Mouse (Mus musculus) limb, embryonic 13.5 days (tissue): ENCODE data around the gene Bri3bp. TPM values are rescaled to one million over a fixed set of nuclear protein-coding genes. Genes with fewer than 3 reads are reported as not detected.
A peak's percentile ranks its signal among the peaks of the same experiment; 100 is the strongest.
"Not testable (repeated sequence)": the region's sequence is repeated elsewhere in the genome, so short reads cannot be mapped to it uniquely, and the experiment has no call there.

Experiments
- ATAC-seq: fragments of 200-750 bp; cut with Nextera tagmentation; 2 replicates; pipeline ENCODE4 v1.8.0; 2017; ENCODE audit warnings: low read depth, moderate number of reproducible peaks, moderate TSS enrichment; ENCODE audit not compliant: low FRiP score
- H3K27ac ChIP-seq: fragments of 300-500 bp; sonication (generic); 2 replicates; pipeline ENCODE4 v1.5.1; 2015; ENCODE audit warnings: inconsistent platforms, mild to moderate bottlenecking, moderate library complexity
- H3K27me3 ChIP-seq: fragments of 300-500 bp; sonication (generic); 2 replicates; pipeline ENCODE4 v1.6.1; 2015; ENCODE audit warnings: mild to moderate bottlenecking, inconsistent platforms
- H3K36me3 ChIP-seq: fragments of 300-500 bp; sonication (generic); 2 replicates; pipeline ENCODE4 v1.6.1; 2015; ENCODE audit warnings: inconsistent platforms, mild to moderate bottlenecking, moderate library complexity
- H3K4me1 ChIP-seq: fragments of 300-500 bp; sonication (generic); 2 replicates; pipeline ENCODE4 v1.6.1; 2015; ENCODE audit warnings: inconsistent platforms
- H3K4me2 ChIP-seq: fragments of 300-500 bp; sonication (generic); replicated peaks from 2 replicates; pipeline ENCODE4 v1.6.1; 2015; ENCODE audit warnings: inconsistent platforms, mild to moderate bottlenecking, moderate library complexity
- H3K4me3 ChIP-seq: fragments of 300-500 bp; sonication (generic); 2 replicates; pipeline ENCODE4 v1.5.1; 2015; ENCODE audit warnings: moderate library complexity, mild to moderate bottlenecking, inconsistent platforms
- H3K9ac ChIP-seq: fragments of 300-500 bp; sonication (generic); 2 replicates; pipeline ENCODE4 v1.6.1; 2015; ENCODE audit warnings: mild to moderate bottlenecking, inconsistent platforms
- H3K9me3 ChIP-seq: fragments of 300-500 bp; sonication (generic); 2 replicates; pipeline ENCODE4 v1.6.1; 2016; ENCODE audit warnings: inconsistent platforms
- WGBS: fragments of 180-500 bp; shearing (Covaris S2); methylation state at CpG from one replicate; pipeline ENCODE4 v1.1.7; 2015; 5-methylcytosine and 5-hydroxymethylcytosine counted together
- polyA plus RNA-seq: library from polyadenylated mRNA; unstranded; fragments of >200 nt; fragmentation: Nextera tagmentation; extraction: Ambion mirVana; gene quantifications from 2 replicates; pipeline ENCODE4 v1.2.1, GENCODE M21; 2015

The Bri3bp gene
- polyA plus RNA-seq, 1 experiment from 2014 or later, result 38.1 TPM

- Histone ChIP-seq H3K4me2 (no peak overlapping the region), H3K4me3 (no peak overlapping the region), H3K9ac (no peak overlapping the region), H3K9me3 (no peaks in the 10 kb centered on the region), H3K27me3 (no peaks in the 10 kb centered on the region), H3K36me3 (peaks cover 42% of the 10 kb centered on the region), H3K27ac (no peak overlapping the region), H3K4me1 (peaks cover 17% of the 10 kb centered on the region)
- no peak for ATAC-seq
- 62% methylated on average over 5 of the region's 5 CpGs for WGBS
Measured at GRCm38 (mm10) chr5:125411972-125412530, 29.3 kb upstream of the Bri3bp start.

DNA sequence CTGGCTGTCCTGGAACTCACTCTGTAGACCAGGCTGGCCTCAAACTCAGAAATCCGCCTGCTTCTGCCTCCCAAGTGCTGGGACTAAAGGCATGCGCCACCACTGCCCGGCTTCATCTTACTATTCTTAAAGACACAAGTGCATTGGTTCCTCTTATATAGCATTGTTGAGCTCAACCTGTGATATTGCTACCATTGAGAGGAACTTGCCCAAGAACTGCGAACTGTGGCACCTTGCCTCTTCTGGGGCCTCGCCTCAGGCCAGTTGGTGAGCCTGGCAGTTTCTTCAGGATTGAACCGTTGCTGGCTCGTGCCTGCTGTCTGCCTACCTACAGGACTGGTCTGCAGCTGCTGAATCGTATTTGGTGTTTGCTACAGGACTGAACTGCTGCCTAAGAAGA lies 28.8 kb upstream of the Bri3bp start:
- not testable (repeated sequence) for H3K27ac ChIP-seq

GRCm38 (mm10) chr5:125413763-125414162 lies 27.6 kb upstream of the Bri3bp start:
- no peaks in the 10 kb centered on the region for H3K27me3 ChIP-seq
- H3K9ac ChIP-seq, result no peak overlapping the region
- no peak overlapping the region for H3K4me3 ChIP-seq
- no peaks in the 10 kb centered on the region for H3K9me3 ChIP-seq
- no peak for ATAC-seq
- no peak overlapping the region for H3K27ac ChIP-seq
- H3K36me3 ChIP-seq, result peaks cover 59% of the 10 kb centered on the region
- peaks cover 9% of the 10 kb centered on the region for H3K4me1 ChIP-seq
- H3K4me2 ChIP-seq, result no peak overlapping the region
- WGBS, result 82% methylated on average over 4 of the region's 4 CpGs

More for the DNA sequence above, 28.8 kb upstream of the Bri3bp start:
- H3K9ac ChIP-seq, H3K4me2 ChIP-seq, H3K27me3 ChIP-seq, H3K4me3 ChIP-seq, H3K9me3 ChIP-seq, ATAC-seq: not testable (repeated sequence)
- peaks cover 12% of the 10 kb centered on the region for H3K4me1 ChIP-seq
- H3K36me3 ChIP-seq, result peaks cover 47% of the 10 kb centered on the region
- 93% methylated on average over 8 of the region's 8 CpGs for WGBS

GRCm38 (mm10) chr5:125416183-125416582 lies 25.2 kb upstream of the Bri3bp start:
- H3K4me1 ChIP-seq, result no peaks in the 10 kb centered on the region
- H3K9ac ChIP-seq, result no peak overlapping the region
- H3K4me2 ChIP-seq, result no peak overlapping the region
- peaks cover 83% of the 10 kb centered on the region for H3K36me3 ChIP-seq
- ATAC-seq, result no peak
- H3K27me3 ChIP-seq, result no peaks in the 10 kb centered on the region
- no peak overlapping the region for H3K4me3 ChIP-seq
- no peak overlapping the region for H3K27ac ChIP-seq
- H3K9me3 ChIP-seq, result no peaks in the 10 kb centered on the region
- WGBS, result 91% methylated on average over 8 of the region's 8 CpGs

DNA sequence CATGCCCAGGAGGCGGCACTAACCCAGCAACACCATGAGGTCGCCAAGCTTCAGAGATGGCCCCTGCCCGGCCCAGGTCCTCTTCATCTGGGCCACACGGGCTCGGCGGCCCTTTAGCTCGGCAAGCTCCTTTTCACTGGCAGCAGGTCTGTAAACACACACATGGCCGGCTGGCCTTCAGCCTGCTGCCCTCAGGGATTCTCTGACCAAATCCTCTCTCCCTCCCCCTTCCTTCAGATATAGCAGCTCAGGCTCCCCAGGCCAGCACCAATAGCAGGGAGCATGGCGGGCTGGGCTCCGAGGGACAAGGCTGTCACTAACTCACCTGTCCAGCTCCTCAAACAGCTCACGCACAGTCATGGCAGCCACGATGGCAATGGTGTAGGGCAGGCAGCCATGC lies 22.7 kb upstream of the Bri3bp start:
- no peak overlapping the region for H3K9ac ChIP-seq

DNA sequence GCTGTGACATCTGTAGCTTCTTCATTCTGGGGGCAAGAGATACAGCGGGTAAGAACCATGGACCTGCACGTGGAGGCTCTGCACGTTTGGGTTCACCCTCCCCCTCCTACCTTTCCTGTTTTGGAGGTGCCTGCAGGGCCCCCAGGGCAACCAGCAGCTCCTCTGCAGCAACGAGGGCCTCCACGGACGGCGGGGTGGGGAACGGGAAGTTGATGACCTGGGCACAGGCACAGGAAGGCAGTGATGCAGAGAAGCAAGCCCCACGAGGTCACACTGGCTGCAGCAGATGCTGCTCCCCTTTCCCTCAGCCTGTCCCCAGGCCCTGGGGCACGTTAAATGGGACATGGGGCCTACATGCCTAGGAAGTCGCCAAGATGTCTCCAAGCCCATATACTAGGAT lies 22.2 kb upstream of the Bri3bp start:
- Histone ChIP-seq H3K36me3 (peaks cover 99% of the 10 kb centered on the region), H3K4me2 (no peak overlapping the region), H3K9me3 (no peaks in the 10 kb centered on the region), H3K27me3 (no peaks in the 10 kb centered on the region), H3K4me1 (no peaks in the 10 kb centered on the region), H3K9ac (no peak overlapping the region), H3K4me3 (no peak overlapping the region), H3K27ac (no peak overlapping the region)
- ATAC-seq, result no peak
- WGBS, result 77% methylated on average over 11 of the region's 11 CpGs

More for the DNA sequence above, 22.7 kb upstream of the Bri3bp start:
- H3K36me3 ChIP-seq, result peaks cover 99% of the 10 kb centered on the region
- H3K27me3 ChIP-seq, result no peaks in the 10 kb centered on the region
- no peak for ATAC-seq
- no peaks in the 10 kb centered on the region for H3K4me1 ChIP-seq
- 89% methylated on average over 12 of the region's 12 CpGs for WGBS
- H3K9me3 ChIP-seq, result no peaks in the 10 kb centered on the region
- no peak overlapping the region for H3K4me2 ChIP-seq
- H3K27ac ChIP-seq, result no peak overlapping the region
- no peak overlapping the region for H3K4me3 ChIP-seq

- Histone ChIP-seq H3K27me3 (no peaks in the 10 kb centered on the region), H3K4me3 (no peak overlapping the region), H3K36me3 (peaks cover 100% of the 10 kb centered on the region), H3K4me1 (no peaks in the 10 kb centered on the region), H3K9ac (no peak overlapping the region), H3K4me2 (no peak overlapping the region), H3K9me3 (no peaks in the 10 kb centered on the region), H3K27ac (no peak overlapping the region)
- WGBS, result 92% methylated on average over 10 of the region's 10 CpGs
- ATAC-seq, result no peak
Measured at GRCm38 (mm10) chr5:125425698-125426276, 15.6 kb upstream of the Bri3bp start.

GRCm38 (mm10) chr5:125426343-125426742 lies 15.0 kb upstream of the Bri3bp start:
- WGBS, result 94% methylated on average over 10 of the region's 10 CpGs

DNA sequence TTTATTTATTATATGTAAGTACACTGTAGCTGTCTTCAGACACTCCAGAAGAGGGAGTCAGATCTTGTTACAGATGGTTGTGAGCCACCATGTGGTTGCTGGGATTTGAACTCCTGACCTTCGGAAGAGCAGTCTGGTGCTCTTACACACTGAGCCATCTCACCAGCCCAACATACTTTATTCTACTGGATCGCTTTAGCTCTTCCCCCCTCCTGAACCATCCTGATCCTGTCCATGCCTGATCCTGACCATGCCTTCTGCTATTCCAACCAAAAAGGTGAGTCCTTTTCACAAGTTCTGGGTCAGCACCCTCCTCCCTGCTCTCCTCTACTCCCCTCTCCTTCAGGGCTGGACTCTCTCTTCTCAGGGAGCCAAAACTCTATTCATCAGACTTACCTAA lies 9.0 kb upstream of the Bri3bp start:
- H3K27ac ChIP-seq, H3K9me3 ChIP-seq, H3K27me3 ChIP-seq, ATAC-seq, H3K9ac ChIP-seq: not testable (repeated sequence)
- H3K4me2 ChIP-seq, result peak overlapping the region; percentile 91
- H3K4me3 ChIP-seq, result 0 out of 2 replicates have a peak overlapping the region, but pooled peaks have one; percentile 87
- WGBS, result 89% methylated on average over 2 of the region's 2 CpGs
- H3K4me1 ChIP-seq, result peaks cover 12% of the 10 kb centered on the region
- H3K36me3 ChIP-seq, result peaks cover 47% of the 10 kb centered on the region

More at GRCm38 (mm10) chr5:125426343-125426742, 15.0 kb upstream of the Bri3bp start:
- H3K4me2 ChIP-seq, result no peak overlapping the region
- H3K9me3 ChIP-seq, result no peaks in the 10 kb centered on the region
- H3K4me3 ChIP-seq, result no peak overlapping the region
- no peaks in the 10 kb centered on the region for H3K4me1 ChIP-seq
- H3K9ac ChIP-seq, result no peak overlapping the region
- no peak for ATAC-seq
- H3K27ac ChIP-seq, result no peak overlapping the region
- H3K36me3 ChIP-seq, result peaks cover 100% of the 10 kb centered on the region
- no peaks in the 10 kb centered on the region for H3K27me3 ChIP-seq

- Histone ChIP-seq H3K4me1 (peaks cover 12% of the 10 kb centered on the region), H3K27me3 (no peaks in the 10 kb centered on the region), H3K27ac (no peak within 1 kb of the TSS), H3K4me2 (peak within 1 kb of the TSS; percentile 91), H3K9ac (peak within 1 kb of the TSS; percentile 91), H3K36me3 (peaks cover 32% of the 10 kb centered on the region), H3K9me3 (no peaks in the 10 kb centered on the region), H3K4me3 (peak within 1 kb of the TSS; percentile 87)
- ATAC-seq, result peak; percentile 98
- WGBS, result under 1% methylated on average over 46 of the region's 46 CpGs
Measured at GRCm38 (mm10) chr5:125433793-125434337, 7.5 kb upstream of the Bri3bp start, which contains the start of gene Dhx37. Dhx37 (minus strand) TSS chr5:125434121.

GRCm38 (mm10) chr5:125434347-125434746 lies 7.0 kb upstream of the Bri3bp start:
- not testable (repeated sequence) for H3K9ac ChIP-seq, H3K27ac ChIP-seq, H3K27me3 ChIP-seq, ATAC-seq, H3K9me3 ChIP-seq
- WGBS, result 51% methylated on average over 15 of the region's 15 CpGs
- peak overlapping the region; percentile 87 for H3K4me3 ChIP-seq
- peaks cover 12% of the 10 kb centered on the region for H3K4me1 ChIP-seq
- peaks cover 27% of the 10 kb centered on the region for H3K36me3 ChIP-seq
- peak overlapping the region; percentile 91 for H3K4me2 ChIP-seq

GRCm38 (mm10) chr5:125440583-125441233 lies 660 bp upstream of the Bri3bp start:
- peak overlapping the region; percentile 86 for H3K9ac ChIP-seq
- no peaks in the 10 kb centered on the region for H3K9me3 ChIP-seq
- H3K4me3 ChIP-seq, result peak overlapping the region; percentile 92
- peaks cover 4% of the 10 kb centered on the region for H3K36me3 ChIP-seq
- peaks cover 10% of the 10 kb centered on the region for H3K4me1 ChIP-seq
- no peak for ATAC-seq
- peak overlapping the region; percentile 39; the same call in 1 of the 2 replicates for H3K27ac ChIP-seq
- H3K27me3 ChIP-seq, result no peaks in the 10 kb centered on the region
- 2% methylated on average over 7 of the region's 7 CpGs for WGBS
- H3K4me2 ChIP-seq, result peak overlapping the region; percentile 86
